Mouse (Mus musculus) right cerebral cortex, postnatal 14 days (tissue): ENCODE results near the gene Fam84a.

Source experiments
- DNase-seq: peaks from one replicate; pipeline ENCODE4 v3.0.0; 2022

Fam84a gene

GRCm38 (mm10) chr12:14151921-14152320 lies at the start of gene Fam84a:
Gene Fam84a, minus strand, starts transcription at chr12:14152054.
- peak; percentile 95 for DNase-seq

- DNase-seq, result no peak
Observed at GRCm38 (mm10) chr12:14195479-14195878, 43.6 kb upstream of the Fam84a start.

- DNase-seq, result no peak
Observed at GRCm38 (mm10) chr12:14186689-14187195, 34.9 kb upstream of the Fam84a start.

GRCm38 (mm10) chr12:14165713-14166112 lies 13.9 kb upstream of the Fam84a start:
- no peak for DNase-seq

- DNase-seq, result no peak
Observed at GRCm38 (mm10) chr12:14164936-14165335, 13.1 kb upstream of the Fam84a start.

- DNase-seq, result peak; percentile 30
Observed at GRCm38 (mm10) chr12:14152426-14152825, 572 bp upstream of the Fam84a start.

GRCm38 (mm10) chr12:14150936-14151631 lies 770 bp downstream of the Fam84a start:
- peak; percentile 21 for DNase-seq

GRCm38 (mm10) chr12:14150568-14150909 lies 1.3 kb downstream of the Fam84a start:
- DNase-seq, result peak; percentile 27

- DNase-seq, result peak; percentile 83
Observed at GRCm38 (mm10) chr12:14149843-14150567, 1.8 kb downstream of the Fam84a start.

- DNase-seq, result peak; percentile 29
Observed at GRCm38 (mm10) chr12:14149022-14149842, 2.6 kb downstream of the Fam84a start.

GRCm38 (mm10) chr12:14137046-14137445 lies 14.8 kb downstream of the Fam84a start:
- no peak for DNase-seq

- DNase-seq, result no peak
Observed at GRCm38 (mm10) chr12:14114730-14115129, 37.1 kb downstream of the Fam84a start.

- no peak for DNase-seq
Observed at GRCm38 (mm10) chr12:14096944-14097343, 54.9 kb downstream of the Fam84a start.
